Mouse (Mus musculus) mammary gland, adult 2 months (tissue): ENCODE data around the gene Gm7544. TPM values are rescaled to one million over a fixed set of nuclear protein-coding genes. Genes with fewer than 3 reads are reported as not detected.

Source experiments
- polyA plus RNA-seq: library from polyadenylated mRNA; depleted of rRNA; stranded (reverse); fragments of >200 nt; gene quantifications from 2 replicates; pipeline ENCODE4 v1.2.3, GENCODE M21; 2012; ENCODE audit warnings: low replicate concordance; rRNA removed

The Gm7544 gene
- not detected in 2 replicates for polyA plus RNA-seq

GRCm38 (mm10) chr1:82955913-82956312, at the start of gene Gm7544:
Gene Gm7544, minus strand, starts transcription at chr1:82956013.

GRCm38 (mm10) chr1:83000306-83000705, 44.5 kb upstream of the Gm7544 start, which contains the start of gene Gm47959:
Gene Gm47959, plus strand, starts transcription at chr1:83000548.

GRCm38 (mm10) chr1:82959870-82960385, 4.1 kb upstream of the Gm7544 start, which contains the start of gene Gm47955:
Gene Gm47955, plus strand, starts transcription at chr1:82960286.

GRCm38 (mm10) chr1:82943295-82943694, 12.5 kb downstream of the Gm7544 start, which contains the start of gene A030003K21Rik:
Gene A030003K21Rik, minus strand, starts transcription at chr1:82943388.

GRCm38 (mm10) chr1:82931326-82931725, 24.5 kb downstream of the Gm7544 start, which contains the start of gene Gm6217:
Gene Gm6217, minus strand, starts transcription at chr1:82931399.

GRCm38 (mm10) chr1:82924650-82925049, 31.2 kb downstream of the Gm7544 start, which contains the start of gene A030014E15Rik:
Gene A030014E15Rik, plus strand, starts transcription at chr1:82924917.

GRCm38 (mm10) chr1:82913025-82913424, 42.8 kb downstream of the Gm7544 start, which contains the start of gene A030005L19Rik:
Gene A030005L19Rik, plus strand, starts transcription at chr1:82913325.

Other genes starting within 250 kb of the Gm7544 start
- 50.1 and 51.4 TPM in 2 replicates for gene Mff, start 231.1 kb downstream of the Gm7544 start, polyA plus RNA-seq
- not detected in 2 replicates for gene Tm4sf20, start 187.6 kb downstream of the Gm7544 start, polyA plus RNA-seq
- not detected in 2 replicates for gene Gm47791, start 184.8 kb downstream of the Gm7544 start, polyA plus RNA-seq
- gene Agfg1, start 116.5 kb downstream of the Gm7544 start, polyA plus RNA-seq, result 42.7 and 63.9 TPM in 2 replicates
- gene A030005L19Rik, start 42.7 kb downstream of the Gm7544 start, polyA plus RNA-seq, result 0.60 and 1.1 TPM in 2 replicates
- not detected in 2 replicates for gene A030014E15Rik, start 31.1 kb downstream of the Gm7544 start, polyA plus RNA-seq
- gene Gm6217, start 24.6 kb downstream of the Gm7544 start, polyA plus RNA-seq, result not detected in 2 replicates
- gene A030003K21Rik, start 12.6 kb downstream of the Gm7544 start, polyA plus RNA-seq, result not detected in 2 replicates
- not detected in 2 replicates for gene Gm47955, start 4.3 kb upstream of the Gm7544 start, polyA plus RNA-seq
- not detected in 2 replicates for gene Gm47959, start 44.5 kb upstream of the Gm7544 start, polyA plus RNA-seq
- 0.41 and 0.72 TPM in 2 replicates for gene Slc19a3, start 82.4 kb upstream of the Gm7544 start, polyA plus RNA-seq
- gene Krtap28-10, start 86.5 kb upstream of the Gm7544 start, polyA plus RNA-seq, result not detected in 2 replicates
- gene Gm47969, start 88.9 kb upstream of the Gm7544 start, polyA plus RNA-seq, result not detected in 2 replicates
- not detected in 2 replicates for gene A030005K14Rik, start 103.4 kb upstream of the Gm7544 start, polyA plus RNA-seq
- not detected in 2 replicates for gene Krtap28-13, start 104.9 kb upstream of the Gm7544 start, polyA plus RNA-seq
- 0.32 TPM in 1 of 2 replicates, not detected in the other for gene Ccl20, start 160.8 kb upstream of the Gm7544 start, polyA plus RNA-seq
- gene Daw1, start 203.7 kb upstream of the Gm7544 start, polyA plus RNA-seq, result not detected in 2 replicates